Mouse (Mus musculus) thymus, adult 18-20 months (tissue): ENCODE data around the gene Calm1.

Experiments
- DNase-seq, 2 experiments: peaks; one replicate each; pipeline ENCODE4 v3.0.0; 2022; ENCODE audit warnings: mixed read lengths in 2 of 2

Gene Calm1

GRCm38 (mm10) chr12:100226073-100226472 is 26.8 kb downstream of the Calm1 start:
- no peak for DNase-seq

GRCm38 (mm10) chr12:100226621-100227020 is 27.4 kb downstream of the Calm1 start:
- DNase-seq = no peak

- peak; percentile 32 to 60 for DNase-seq
Observed at GRCm38 (mm10) chr12:100228041-100228725, 28.9 kb downstream of the Calm1 start.

GRCm38 (mm10) chr12:100234201-100234600 is 35.0 kb downstream of the Calm1 start:
- DNase-seq = no peak

GRCm38 (mm10) chr12:100234919-100235318 is 35.7 kb downstream of the Calm1 start:
- no peak for DNase-seq

- no peak for DNase-seq
Observed at GRCm38 (mm10) chr12:100235423-100235822, 36.2 kb downstream of the Calm1 start.

GRCm38 (mm10) chr12:100239404-100239803 is 40.2 kb downstream of the Calm1 start:
- no peak for DNase-seq

- DNase-seq = no peak
Observed at GRCm38 (mm10) chr12:100239807-100240206, 40.6 kb downstream of the Calm1 start.

GRCm38 (mm10) chr12:100241911-100242796 is 42.9 kb downstream of the Calm1 start:
- peak in 1 of 2 experiments; percentile 8 for DNase-seq

GRCm38 (mm10) chr12:100244580-100244979 is 45.3 kb downstream of the Calm1 start:
- no peak for DNase-seq

- no peak for DNase-seq
Observed at GRCm38 (mm10) chr12:100249170-100249569, 49.9 kb downstream of the Calm1 start.

- DNase-seq = no peak
Observed at GRCm38 (mm10) chr12:100254471-100254870, 55.2 kb downstream of the Calm1 start.

- no peak for DNase-seq
Observed at GRCm38 (mm10) chr12:100255441-100255949, 56.3 kb downstream of the Calm1 start.

GRCm38 (mm10) chr12:100257779-100258178 is 58.5 kb downstream of the Calm1 start:
- DNase-seq = no peak
